8 mouse cellular contexts compared by ENCODE assay signal in genomic region chr3:51121703-51122540, GRCm38 (mm10).
A peak's percentile ranks its signal among the peaks of the same experiment; 100 is the strongest.
DNase-seq lines count a peak whose midpoint lies in the region; ATAC-seq lines count a peak whose summit lies in the region.

No protein-coding gene starts in this region.

- no peak; the same call in 1 of the 2 replicates for ATAC-seq in cerebellum, adult (ENCODE audit: insufficient number of reproducible peaks, low FRiP score, low TSS enrichment)
- ATAC-seq in inflammation-experienced regulatory T-cells, adult 6 months, result peak; percentile 60
- peak; percentile 72 for ATAC-seq in megakaryocyte progenitor cell, adult 5-6 weeks (replicated peaks; ENCODE audit: poor library complexity)

- peak; percentile 37 for DNase-seq in cerebellum, adult 11 months
- peak; percentile 87 to 89 for DNase-seq in cerebellum, postnatal 10 days
- peak; percentile 84 to 89 for DNase-seq in frontal cortex, postnatal 36 days (ENCODE audit: low spot score in 2 of 2)
- DNase-seq in left cerebral cortex, adult 18-20 months (ENCODE audit: low spot score in 2 of 2), result peak; percentile 73 to 82
- DNase-seq in right cerebral cortex, postnatal 14 days, result peak; percentile 54

Comparison
In these comparisons a context has a peak if more than half of its experiments do, and no peak if none do; other contexts are left out.
1. DNase-seq: peak in every context shown above with its lines; median percentile 88 in cerebellum, postnatal 10 days; 86 in frontal cortex, postnatal 36 days; 78 in left cerebral cortex, adult 18-20 months; 54 in right cerebral cortex, postnatal 14 days; 37 in cerebellum, adult 11 months.